Mouse (Mus musculus): ENCODE measurements at regions not wholly inside any gene's neighbourhood (a gene's known extent, or its start where the extent isn't known, plus 50 kb on each side); places are given as distances from the start of the nearest gene placed in this dataset.

DNA sequence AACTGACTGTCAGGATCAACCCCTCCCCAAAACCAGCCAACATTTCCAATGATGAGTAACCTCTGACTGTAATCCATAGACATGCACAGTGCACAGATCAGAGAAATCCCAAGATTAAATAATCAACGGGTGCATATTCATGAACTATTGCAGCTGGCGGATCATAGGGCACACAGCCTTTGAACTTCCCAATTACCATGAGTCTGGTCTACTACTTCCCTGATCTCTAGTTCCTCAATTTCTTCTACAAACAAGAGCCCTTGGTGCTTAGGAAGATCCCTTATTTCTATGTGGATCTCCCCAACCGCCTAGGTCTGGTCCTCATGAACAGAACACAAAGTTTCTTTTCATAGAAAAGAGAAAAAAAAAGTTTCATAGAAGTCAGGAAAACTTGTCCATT lies 224.0 kb downstream of the Mreg start:
- WGBS: 92% methylated on average over 3 of the region's 3 CpGs
- Histone ChIP-seq H3K9me3 (replicated peaks) (no peaks in the 10 kb centered on the region), H3K27me3 (no peaks in the 10 kb centered on the region), H3K36me3 (ENCODE audit: poor library complexity, severe bottlenecking) (no peaks in the 10 kb centered on the region), H3K4me3 (no peak overlapping the region), H3K4me1 (no peaks in the 10 kb centered on the region), H3K27ac (no peak overlapping the region), H3K9ac (no peak overlapping the region), H3K4me2 (no peak overlapping the region)
- ATAC-seq: no peak

DNA sequence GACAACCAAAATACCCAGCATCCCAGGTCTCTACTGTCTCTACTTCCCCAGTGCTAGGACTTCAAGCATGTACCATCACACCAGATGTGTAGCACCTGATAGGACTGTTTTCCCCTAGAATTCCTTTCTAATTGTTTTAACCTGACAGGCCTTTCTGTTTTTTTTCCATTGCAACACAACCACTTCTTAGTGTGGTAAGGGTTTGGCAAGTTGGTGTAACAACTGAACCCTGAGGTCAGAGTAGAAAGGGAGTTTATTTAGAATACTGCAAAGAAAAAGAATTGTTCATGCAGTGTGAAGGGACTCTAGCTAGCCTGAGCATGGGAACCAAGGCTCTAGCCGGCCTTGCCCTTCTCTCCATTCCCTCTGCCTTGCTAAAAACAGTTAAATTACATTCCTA lies 226.1 kb downstream of the Mreg start:
- Histone ChIP-seq H3K9me3 (replicated peaks) (no peaks in the 10 kb centered on the region), H3K27me3 (no peaks in the 10 kb centered on the region), H3K4me1 (no peaks in the 10 kb centered on the region), H3K4me3 (no peak overlapping the region), H3K9ac (no peak overlapping the region), H3K27ac (no peak overlapping the region), H3K4me2 (no peak overlapping the region), H3K36me3 (ENCODE audit: poor library complexity, severe bottlenecking) (no peaks in the 10 kb centered on the region)
- WGBS: 86% methylated on average over 1 of the region's 1 CpGs
- ATAC-seq: no peak

DNA sequence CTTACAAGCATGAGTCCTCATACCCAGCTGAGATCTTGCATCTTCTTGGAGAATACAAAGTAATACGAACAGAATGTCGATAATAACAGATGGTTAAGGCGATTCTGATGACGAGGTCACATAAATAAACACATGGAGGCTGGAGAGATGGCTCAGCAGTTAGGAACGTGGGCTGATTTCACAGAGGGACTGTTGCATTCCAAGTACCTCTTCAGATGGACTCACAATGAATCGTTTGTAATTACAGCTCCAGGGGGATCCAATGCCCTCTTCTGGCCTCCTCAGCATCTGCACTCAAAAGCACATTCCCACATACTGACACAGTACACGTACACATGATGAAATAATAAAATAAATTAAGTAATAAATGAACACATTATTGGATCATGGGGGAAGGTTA lies 228.3 kb downstream of the Mreg start:
- H3K4me1 ChIP-seq: no peaks in the 10 kb centered on the region
- no peak overlapping the region for H3K4me3 ChIP-seq
- no peaks in the 10 kb centered on the region for H3K36me3 ChIP-seq (ENCODE audit: poor library complexity, severe bottlenecking)
- no peak overlapping the region for H3K4me2 ChIP-seq
- WGBS: 84% methylated on average over 7 of the region's 7 CpGs
- H3K27me3 ChIP-seq: no peaks in the 10 kb centered on the region
- H3K27ac ChIP-seq: no peak overlapping the region
- no peak overlapping the region for H3K9ac ChIP-seq
- H3K9me3 ChIP-seq (replicated peaks): no peaks in the 10 kb centered on the region
- ATAC-seq: no peak

DNA sequence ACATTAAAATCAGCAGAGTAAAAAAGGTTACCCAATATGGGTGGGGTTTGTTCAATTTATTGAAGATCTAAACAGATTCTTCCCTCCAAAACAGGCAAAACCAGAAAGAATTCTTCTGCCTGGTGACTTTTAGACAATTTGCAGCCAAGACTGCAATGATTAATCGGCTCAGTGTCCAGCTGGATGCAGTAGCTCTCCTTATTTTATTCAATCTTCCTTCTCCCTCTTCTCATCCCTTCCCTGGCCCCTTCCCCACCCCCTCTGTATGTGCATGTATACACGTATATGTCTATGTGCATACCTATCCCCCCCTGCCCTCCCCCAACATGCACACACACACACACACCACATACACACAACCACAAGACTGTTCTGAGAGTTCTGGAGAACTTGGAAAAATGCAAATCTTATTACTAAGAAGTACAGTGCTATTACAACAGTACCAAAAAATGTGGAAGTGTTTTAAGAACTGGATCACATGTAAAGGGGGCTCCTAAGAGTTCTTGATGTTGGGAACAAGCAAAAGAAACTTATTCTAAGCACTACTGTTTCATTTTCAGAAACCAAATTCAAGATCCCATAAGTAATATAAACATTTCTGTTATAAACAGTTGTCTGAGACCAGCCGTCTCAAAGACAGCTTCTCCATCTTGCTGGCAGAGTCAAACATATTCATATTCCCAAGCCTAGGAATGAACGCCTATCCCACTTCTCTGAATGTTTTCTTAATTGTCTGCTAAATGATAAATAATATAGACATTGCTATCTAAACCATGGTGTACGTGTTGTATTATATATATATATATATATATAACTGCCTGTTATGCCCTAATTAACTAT lies 229.5 kb downstream of the Mreg start:
- H3K36me3 ChIP-seq (ENCODE audit: poor library complexity, severe bottlenecking): no peaks in the 10 kb centered on the region
- WGBS: 86% methylated on average over 5 of the region's 5 CpGs
- H3K9me3 ChIP-seq (replicated peaks): no peaks in the 10 kb centered on the region
- no peak overlapping the region for H3K9ac ChIP-seq
- H3K27me3 ChIP-seq: no peaks in the 10 kb centered on the region
- H3K27ac ChIP-seq: no peak overlapping the region
- no peak overlapping the region for H3K4me2 ChIP-seq
- ATAC-seq: no peak
- no peaks in the 10 kb centered on the region for H3K4me1 ChIP-seq
- H3K4me3 ChIP-seq: no peak overlapping the region

DNA sequence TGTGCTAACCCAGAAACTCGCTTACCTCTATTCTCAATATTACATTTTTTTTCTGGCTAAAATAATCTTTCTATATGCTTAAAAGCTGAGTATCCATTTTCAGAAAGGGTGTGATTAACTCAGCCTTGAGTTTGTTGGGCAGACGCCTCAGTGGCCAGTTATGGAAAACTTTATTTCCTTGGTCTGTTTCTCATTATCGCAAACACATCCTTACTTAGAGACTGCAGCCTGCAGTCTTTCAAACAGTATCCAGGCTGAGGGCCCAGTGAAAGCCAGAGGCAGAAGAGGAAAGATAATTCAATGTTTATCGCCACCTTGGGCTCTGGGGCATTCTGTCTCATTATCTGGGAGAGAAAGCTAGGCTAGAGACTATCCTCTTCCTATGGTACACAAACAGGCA lies 231.5 kb downstream of the Mreg start:
- WGBS: 91% methylated on average over 4 of the region's 4 CpGs
- Histone ChIP-seq H3K36me3 (ENCODE audit: poor library complexity, severe bottlenecking) (no peaks in the 10 kb centered on the region), H3K9ac (no peak overlapping the region), H3K4me3 (no peak overlapping the region), H3K9me3 (replicated peaks) (no peaks in the 10 kb centered on the region), H3K27ac (no peak overlapping the region), H3K27me3 (no peaks in the 10 kb centered on the region), H3K4me2 (no peak overlapping the region), H3K4me1 (no peaks in the 10 kb centered on the region)
- no peak for ATAC-seq

DNA sequence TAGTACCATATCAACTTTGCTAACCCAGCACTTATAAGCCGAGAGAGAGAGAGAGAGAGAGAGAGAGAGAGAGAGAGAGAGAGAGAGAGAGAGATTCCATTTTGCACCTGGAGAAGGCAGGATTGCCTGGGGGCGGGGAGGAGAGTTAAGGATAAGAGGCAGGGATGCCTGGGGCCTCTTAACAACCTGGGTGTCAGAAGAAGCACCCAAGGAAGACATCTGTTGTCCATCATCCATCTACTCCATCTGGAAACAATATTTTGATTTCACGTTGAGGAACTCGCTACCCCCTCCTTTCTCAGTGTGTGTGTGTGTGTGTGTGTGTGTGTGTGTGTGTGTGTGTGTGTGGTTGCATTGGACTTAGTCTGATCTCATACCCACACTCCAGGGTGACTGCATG lies 232.8 kb downstream of the Mreg start:
- H3K9me3 ChIP-seq (replicated peaks): no peaks in the 10 kb centered on the region
- no peaks in the 10 kb centered on the region for H3K36me3 ChIP-seq (ENCODE audit: poor library complexity, severe bottlenecking)
- no peak overlapping the region for H3K4me3 ChIP-seq
- no peaks in the 10 kb centered on the region for H3K27me3 ChIP-seq
- no peak for ATAC-seq
- no peak overlapping the region for H3K27ac ChIP-seq
- WGBS: 92% methylated on average over 4 of the region's 4 CpGs
- no peaks in the 10 kb centered on the region for H3K4me1 ChIP-seq
- no peak overlapping the region for H3K4me2 ChIP-seq
- no peak overlapping the region for H3K9ac ChIP-seq

DNA sequence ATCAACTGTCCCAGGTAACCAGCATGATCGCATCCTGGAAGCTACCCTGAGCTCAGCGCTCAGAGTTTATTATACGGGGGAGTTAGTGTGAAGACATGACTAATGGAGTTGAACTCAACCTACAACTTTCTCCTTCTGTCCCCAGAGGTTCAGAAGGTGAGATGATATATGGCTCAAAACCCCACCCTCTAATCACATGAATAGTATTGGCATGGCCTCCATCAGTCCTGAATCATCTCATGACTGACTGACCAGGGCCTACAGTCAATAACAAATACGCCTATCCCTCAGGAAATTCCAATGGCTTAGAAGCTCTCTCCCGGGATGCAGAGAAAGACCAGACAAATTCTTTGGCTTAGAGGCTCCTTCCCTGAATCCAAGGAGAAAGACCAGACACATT lies 234.7 kb downstream of the Mreg start:
- Histone ChIP-seq H3K27ac (no peak overlapping the region), H3K9me3 (replicated peaks) (no peaks in the 10 kb centered on the region), H3K4me3 (no peak overlapping the region), H3K4me1 (no peaks in the 10 kb centered on the region), H3K36me3 (ENCODE audit: poor library complexity, severe bottlenecking) (no peaks in the 10 kb centered on the region), H3K9ac (no peak overlapping the region), H3K27me3 (no peaks in the 10 kb centered on the region), H3K4me2 (no peak overlapping the region)
- 88% methylated on average over 5 of the region's 5 CpGs for WGBS
- no peak for ATAC-seq

DNA sequence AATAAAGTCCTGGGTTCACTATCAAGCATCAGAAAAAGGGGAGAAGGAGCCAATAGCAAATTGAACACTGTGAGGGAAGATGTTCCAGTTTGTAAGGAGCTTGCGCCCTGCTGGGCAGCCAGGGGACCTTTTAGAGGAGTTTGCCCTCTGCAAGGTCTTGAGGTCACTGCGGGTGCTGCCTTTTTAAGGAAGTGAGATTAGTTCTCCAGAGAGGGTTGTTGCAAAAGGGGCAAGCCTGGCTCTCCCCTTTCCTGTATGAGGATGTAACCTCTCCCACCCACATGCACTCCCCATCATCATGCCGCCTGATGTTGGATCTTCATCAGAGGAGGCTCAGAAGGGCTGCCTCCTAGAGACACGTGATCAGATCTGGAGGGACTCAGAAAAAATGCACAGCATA lies 237.4 kb downstream of the Mreg start:
- H3K4me2 ChIP-seq: no peak overlapping the region
- H3K27me3 ChIP-seq: no peaks in the 10 kb centered on the region
- no peak for ATAC-seq
- H3K9ac ChIP-seq: no peak overlapping the region
- H3K9me3 ChIP-seq (replicated peaks): no peaks in the 10 kb centered on the region
- no peak overlapping the region for H3K27ac ChIP-seq
- no peaks in the 10 kb centered on the region for H3K36me3 ChIP-seq (ENCODE audit: poor library complexity, severe bottlenecking)
- H3K4me3 ChIP-seq: no peak overlapping the region
- no peaks in the 10 kb centered on the region for H3K4me1 ChIP-seq
- WGBS: 72% methylated on average over 4 of the region's 4 CpGs

DNA sequence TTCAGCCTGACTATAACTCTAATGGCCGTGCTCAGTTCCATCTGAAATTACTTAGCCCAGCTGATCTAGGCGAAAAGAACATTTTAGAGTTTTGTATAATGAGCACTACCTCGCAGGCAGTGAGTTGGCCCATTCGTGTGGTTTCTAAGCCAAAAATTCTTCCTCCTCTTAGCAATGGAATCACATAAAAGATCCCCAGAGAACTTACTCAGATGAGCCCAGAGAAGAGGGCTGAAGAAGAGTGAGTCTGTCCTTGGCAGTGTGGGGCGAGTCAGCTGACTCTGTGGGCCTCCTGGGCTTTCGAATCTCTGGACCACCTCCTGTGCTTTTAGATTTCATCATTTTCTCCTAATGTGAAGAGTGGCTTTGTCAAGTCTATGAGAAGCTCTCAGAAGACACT lies 240.2 kb downstream of the Mreg start:
- Histone ChIP-seq H3K9me3 (replicated peaks) (no peaks in the 10 kb centered on the region), H3K9ac (no peak overlapping the region), H3K4me1 (no peaks in the 10 kb centered on the region), H3K27ac (no peak overlapping the region), H3K4me3 (no peak overlapping the region), H3K27me3 (no peaks in the 10 kb centered on the region), H3K4me2 (no peak overlapping the region), H3K36me3 (ENCODE audit: poor library complexity, severe bottlenecking) (no peaks in the 10 kb centered on the region)
- WGBS: 87% methylated on average over 6 of the region's 6 CpGs
- ATAC-seq: no peak

DNA sequence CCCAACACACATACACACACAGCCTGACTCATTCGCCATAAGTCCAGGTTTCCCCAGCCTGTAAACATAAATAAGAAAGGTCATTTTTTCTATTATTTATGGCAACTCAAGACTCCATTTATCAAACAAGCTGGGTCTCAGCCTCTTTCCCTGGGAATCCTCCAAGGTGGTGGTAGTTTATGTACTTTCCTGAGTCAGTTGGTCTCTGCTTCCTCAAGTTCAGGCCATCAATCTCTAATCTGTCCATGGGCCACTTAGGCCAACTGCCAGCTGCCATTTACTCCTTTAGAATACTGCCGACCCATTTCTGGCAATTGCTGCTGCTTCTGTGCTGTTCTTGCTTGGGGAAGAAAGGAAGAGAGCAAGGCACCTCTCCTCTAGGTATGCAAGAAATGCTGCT lies 241.3 kb downstream of the Mreg start:
- Histone ChIP-seq H3K9ac (no peak overlapping the region), H3K4me1 (no peaks in the 10 kb centered on the region), H3K9me3 (replicated peaks) (no peaks in the 10 kb centered on the region), H3K27me3 (no peaks in the 10 kb centered on the region), H3K36me3 (ENCODE audit: poor library complexity, severe bottlenecking) (no peaks in the 10 kb centered on the region), H3K4me3 (no peak overlapping the region), H3K4me2 (no peak overlapping the region), H3K27ac (no peak overlapping the region)
- WGBS: 94% methylated on average over 2 of the region's 2 CpGs
- no peak for ATAC-seq

DNA sequence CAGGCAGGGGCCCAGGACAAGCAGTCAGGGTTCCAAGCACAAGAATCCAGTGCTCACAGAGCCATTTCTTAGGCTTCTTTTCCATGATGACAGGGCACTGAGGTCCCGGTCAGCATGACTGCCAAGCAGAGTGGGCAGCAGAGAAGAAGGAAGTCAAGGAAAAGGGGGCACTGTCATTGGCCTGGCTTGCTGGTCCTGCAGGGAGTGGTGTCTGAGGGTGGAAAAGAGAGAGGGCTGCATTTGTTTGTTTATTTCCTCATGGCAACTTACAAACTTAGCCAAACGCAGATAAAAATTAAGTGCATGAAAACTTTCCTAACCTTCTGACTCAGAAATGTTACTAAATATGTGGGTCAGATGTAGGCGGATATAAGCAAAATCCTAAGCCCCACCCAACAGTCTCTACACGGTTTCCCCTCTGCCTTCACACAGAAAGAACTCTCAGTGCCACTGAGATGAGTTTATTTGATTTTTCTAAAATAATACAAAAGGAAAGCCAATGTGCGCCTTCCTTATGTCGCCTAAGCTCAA lies 244.5 kb downstream of the Mreg start:
- Histone ChIP-seq H3K4me2 (no peak overlapping the region), H3K36me3 (ENCODE audit: poor library complexity, severe bottlenecking) (no peaks in the 10 kb centered on the region), H3K27ac (no peak overlapping the region), H3K9ac (no peak overlapping the region), H3K27me3 (no peaks in the 10 kb centered on the region), H3K4me3 (no peak overlapping the region), H3K4me1 (no peaks in the 10 kb centered on the region), H3K9me3 (replicated peaks) (no peaks in the 10 kb centered on the region)
- 90% methylated on average over 6 of the region's 6 CpGs for WGBS
- no peak for ATAC-seq

DNA sequence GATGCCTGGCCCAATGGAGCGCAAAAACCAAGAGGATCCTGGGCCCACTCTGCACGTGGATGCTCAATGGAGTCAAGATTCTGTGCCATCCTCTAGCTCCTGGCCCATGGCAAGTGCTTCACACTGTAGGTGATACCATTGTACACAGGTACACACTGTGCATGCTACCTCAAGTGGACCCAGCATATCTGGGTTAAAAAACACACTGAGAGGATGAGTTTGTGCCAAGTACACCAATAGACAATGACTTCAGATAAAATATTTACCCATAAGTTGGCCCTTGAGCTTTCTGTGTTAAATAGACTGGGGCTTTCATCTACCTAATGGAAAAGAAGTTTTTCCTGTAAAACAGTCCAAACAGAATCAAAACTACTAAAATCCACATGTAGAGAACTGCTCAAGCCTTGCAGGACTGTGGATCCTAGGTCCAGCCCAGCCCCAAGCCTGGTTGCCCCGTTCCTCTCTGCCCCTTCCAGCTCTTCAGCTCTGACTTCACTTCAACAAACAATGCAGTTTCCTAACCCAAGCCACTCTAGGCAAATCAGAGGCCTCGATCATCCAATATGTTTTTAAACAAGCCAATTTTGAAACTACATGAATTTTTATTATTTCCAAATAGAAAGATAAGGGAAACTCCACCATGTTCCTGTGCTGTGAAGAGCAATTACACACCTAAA lies 247.5 kb downstream of the Mreg start:
- Histone ChIP-seq H3K4me1 (no peaks in the 10 kb centered on the region), H3K4me3 (no peak overlapping the region), H3K9me3 (replicated peaks) (no peaks in the 10 kb centered on the region), H3K27me3 (no peaks in the 10 kb centered on the region), H3K27ac (no peak overlapping the region), H3K9ac (no peak overlapping the region), H3K4me2 (no peak overlapping the region), H3K36me3 (ENCODE audit: poor library complexity, severe bottlenecking) (no peaks in the 10 kb centered on the region)
- ATAC-seq: no peak
- 85% methylated on average over 4 of the region's 4 CpGs for WGBS
